Mouse (Mus musculus) neural tube, embryonic 14.5 days (tissue): ENCODE data around the gene Chid1. TPM values are rescaled to one million over a fixed set of nuclear protein-coding genes. Genes with fewer than 3 reads are reported as not detected.

Experiments used
- ATAC-seq: fragments of 200-750 bp; cut with Nextera tagmentation; 2 replicates; pipeline ENCODE4 v1.8.0; 2017; ENCODE audit warnings: low read depth, mild to moderate bottlenecking, moderate TSS enrichment, moderate library complexity
- H3K27ac ChIP-seq: fragments of 300-500 bp; sonication (generic); 2 replicates; pipeline ENCODE4 v1.5.1; 2014; ENCODE audit warnings: low read depth, mild to moderate bottlenecking, control low read depth, low read length, moderate library complexity, mixed read lengths
- H3K27me3 ChIP-seq: fragments of 300-500 bp; sonication (generic); 2 replicates; pipeline ENCODE4 v1.6.1; 2014; ENCODE audit warnings: low read length; ENCODE audit not compliant: control insufficient read depth, insufficient read depth
- H3K36me3 ChIP-seq: fragments of 300-500 bp; sonication (generic); 2 replicates; pipeline ENCODE4 v1.6.1; 2014; ENCODE audit warnings: low read length, mixed read lengths; ENCODE audit not compliant: control insufficient read depth, insufficient read depth
- H3K4me1 ChIP-seq: fragments of 300-500 bp; sonication (generic); 2 replicates; pipeline ENCODE4 v1.6.1; 2014; ENCODE audit warnings: low read length; ENCODE audit not compliant: control insufficient read depth, insufficient read depth
- H3K4me2 ChIP-seq: fragments of 300-500 bp; sonication (generic); 2 replicates; pipeline ENCODE4 v1.6.1; 2014; ENCODE audit warnings: mild to moderate bottlenecking, low read depth, low read length, control low read depth
- H3K4me3 ChIP-seq: fragments of 300-500 bp; sonication (generic); 2 replicates; pipeline ENCODE4 v1.5.1; 2014; ENCODE audit warnings: low read depth, low read length, control low read depth, mixed read lengths
- H3K9ac ChIP-seq: fragments of 300-500 bp; sonication (generic); replicated peaks from 2 replicates; pipeline ENCODE4 v1.6.1; 2014; ENCODE audit warnings: low read depth, mild to moderate bottlenecking, control low read depth, low read length, mixed read lengths
- H3K9me3 ChIP-seq: fragments of 300-500 bp; sonication (generic); 2 replicates; pipeline ENCODE4 v1.6.1; 2016; ENCODE audit warnings: low read length; ENCODE audit not compliant: control insufficient read depth
- WGBS: fragments of 180-500 bp; shearing (Covaris S2); extraction: QIAGEN DNeasy Blood & Tissue Kit; methylation state at CpG from one replicate; pipeline ENCODE4 v1.1.7; 2014; 5-methylcytosine and 5-hydroxymethylcytosine counted together
- polyA plus RNA-seq: library from polyadenylated mRNA; unstranded; fragments of >200 nt; fragmentation: Nextera tagmentation; extraction: Ambion mirVana; gene quantifications from 2 replicates; pipeline ENCODE4 v1.2.1, GENCODE M21; 2014

Gene Chid1
- polyA plus RNA-seq, 1 experiment from 2014 or later, result 52.4 TPM

DNA sequence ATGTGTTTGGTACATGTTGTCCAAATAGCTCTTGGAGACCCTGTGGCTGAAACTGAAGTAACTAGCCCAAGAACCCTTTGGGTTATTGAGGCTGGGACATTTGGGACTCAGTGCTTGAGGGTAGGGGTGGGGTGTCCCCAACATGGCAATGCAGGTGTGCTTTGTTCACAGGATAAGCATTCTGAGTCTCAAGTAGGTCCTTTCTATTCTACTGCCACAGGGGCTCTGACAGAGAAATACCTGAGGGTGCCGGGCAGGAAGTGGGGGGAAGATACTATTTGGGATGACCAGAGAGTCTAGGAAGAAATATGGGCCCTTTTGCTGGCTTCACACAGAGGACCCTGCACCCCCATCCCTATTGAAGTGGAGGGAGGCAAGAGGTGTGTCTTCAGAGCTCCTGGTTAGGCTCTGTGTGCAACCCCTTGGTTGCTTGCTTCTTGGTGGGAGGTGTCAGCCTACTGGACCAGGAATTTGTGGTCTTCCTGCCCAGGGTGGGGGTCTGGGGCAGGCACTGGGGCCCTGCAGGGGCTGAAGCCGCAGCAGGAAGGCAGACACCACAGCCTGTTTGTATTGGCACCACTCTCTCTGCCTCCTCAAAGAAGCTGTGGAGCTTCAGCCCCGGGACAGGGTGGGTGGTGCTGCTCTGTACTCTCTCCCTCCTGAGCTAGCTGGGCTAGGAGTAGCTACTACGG, 61.9 kb downstream of the Chid1 start:
- ATAC-seq, result no peak
- H3K9me3 ChIP-seq, result no peaks in the 10 kb centered on the region
- H3K9ac ChIP-seq, result no peak overlapping the region
- H3K36me3 ChIP-seq, result no peaks in the 10 kb centered on the region
- WGBS, result 77% methylated on average over 4 of the region's 4 CpGs
- no peak overlapping the region for H3K4me3 ChIP-seq
- H3K27me3 ChIP-seq, result peaks cover 4% of the 10 kb centered on the region; the same call in 1 of the 2 replicates
- H3K4me1 ChIP-seq, result peaks cover 32% of the 10 kb centered on the region
- no peak overlapping the region for H3K4me2 ChIP-seq
- H3K27ac ChIP-seq, result no peak overlapping the region

DNA sequence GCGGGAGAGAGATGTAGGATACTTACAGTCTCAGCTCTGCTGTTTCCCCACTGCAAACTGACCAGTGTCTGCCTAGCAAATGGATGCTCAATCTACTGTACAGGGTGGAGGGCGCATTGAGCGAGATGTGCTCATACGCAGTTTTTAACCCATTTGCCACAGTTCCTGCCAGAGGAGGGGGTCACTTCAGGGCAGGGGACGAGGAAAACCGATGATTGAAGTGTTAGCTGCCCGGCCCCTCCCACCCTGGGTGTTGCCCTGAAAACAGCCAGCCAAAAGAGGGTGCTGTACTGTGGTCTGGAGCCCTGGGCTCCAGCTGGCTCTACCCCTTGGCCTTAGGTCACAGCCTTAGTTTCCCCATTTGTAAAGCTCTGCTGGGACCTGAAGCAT, 62.7 kb downstream of the Chid1 start:
- no peaks in the 10 kb centered on the region; the same call in 1 of the 2 replicates for H3K36me3 ChIP-seq
- H3K4me1 ChIP-seq, result peaks cover 27% of the 10 kb centered on the region
- H3K4me3 ChIP-seq, result no peak overlapping the region
- no peaks in the 10 kb centered on the region for H3K27me3 ChIP-seq
- no peaks in the 10 kb centered on the region for H3K9me3 ChIP-seq
- H3K4me2 ChIP-seq, result no peak overlapping the region; the same call in 1 of the 2 replicates
- no peak overlapping the region for H3K9ac ChIP-seq
- 18% methylated on average over 7 of the region's 7 CpGs for WGBS
- no peak for ATAC-seq
- peak overlapping the region; percentile 23; the same call in 1 of the 2 replicates for H3K27ac ChIP-seq

DNA sequence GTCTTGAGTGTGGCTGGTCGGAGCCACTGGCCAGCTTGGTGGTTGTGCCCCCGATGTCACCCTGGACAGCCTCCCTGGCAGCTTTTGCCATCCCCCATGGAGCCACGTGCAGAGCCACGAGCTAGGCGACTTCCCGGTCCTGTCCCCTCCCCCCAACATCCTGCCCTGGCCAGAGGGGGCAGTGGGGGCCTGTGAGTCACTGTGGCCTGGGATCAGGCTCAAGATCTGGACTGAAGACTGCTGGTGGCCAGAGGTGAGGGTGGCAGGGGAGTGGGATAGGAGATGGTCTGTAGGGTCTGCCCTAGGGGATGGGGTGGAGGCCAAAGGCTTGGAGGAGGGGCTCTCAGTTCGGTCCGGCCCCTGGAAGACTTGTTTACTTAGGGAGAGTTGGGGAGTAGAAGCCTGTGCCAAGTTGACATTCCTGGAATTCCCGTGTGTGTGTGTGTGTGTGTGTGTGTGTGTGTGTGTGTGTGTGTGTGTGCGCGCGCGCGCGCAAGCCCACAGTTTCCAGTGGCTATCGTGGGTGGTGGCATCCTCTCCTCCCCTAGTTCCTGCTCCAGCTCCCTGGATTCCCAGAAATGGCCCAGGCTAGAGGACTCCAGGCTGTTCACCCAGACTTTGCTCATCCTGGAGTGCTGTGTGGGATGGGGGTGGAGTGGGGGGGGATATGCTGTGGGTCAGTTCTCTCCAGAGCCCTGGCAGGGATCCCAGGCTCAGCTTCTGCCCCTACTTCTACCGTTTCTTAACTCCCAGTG, 63.3 kb downstream of the Chid1 start:
- peaks cover 23% of the 10 kb centered on the region for H3K4me1 ChIP-seq
- ATAC-seq, result no peak; the same call in 1 of the 2 replicates
- no peak overlapping the region for H3K9ac ChIP-seq

DNA sequence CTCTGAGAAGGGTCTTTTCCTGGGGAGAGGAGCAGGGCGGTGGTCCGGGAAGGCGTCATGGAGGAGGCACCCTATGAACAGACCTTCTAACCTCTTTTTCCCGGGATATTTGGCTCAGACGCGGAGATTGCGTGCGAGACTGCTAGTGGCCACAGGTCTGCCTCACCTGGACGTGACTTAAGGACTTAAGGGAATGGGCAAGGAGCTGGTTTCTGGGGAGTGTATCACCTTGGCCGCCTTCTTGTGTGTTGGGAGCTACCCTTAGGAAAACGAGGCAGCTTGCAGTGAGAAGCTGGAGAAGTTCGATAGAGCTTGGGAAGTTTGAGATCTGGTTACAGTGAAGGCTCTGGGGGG, 63.9 kb downstream of the Chid1 start:
- peak overlapping the region; percentile 68 for H3K4me3 ChIP-seq
- H3K27ac ChIP-seq, result no peak overlapping the region
- peak overlapping the region; percentile 88 for H3K4me2 ChIP-seq
- peaks cover 8% of the 10 kb centered on the region for H3K36me3 ChIP-seq
- no peaks in the 10 kb centered on the region for H3K27me3 ChIP-seq
- ATAC-seq, result no peak; the same call in 1 of the 2 replicates
- H3K9me3 ChIP-seq, result no peaks in the 10 kb centered on the region
- H3K4me1 ChIP-seq, result peaks cover 19% of the 10 kb centered on the region
- WGBS, result 4% methylated on average over 11 of the region's 12 CpGs
- peak overlapping the region; percentile 84; the same call in 1 of the 2 replicates for H3K9ac ChIP-seq

More for the DNA sequence above, 63.3 kb downstream of the Chid1 start:
- Histone ChIP-seq H3K9me3 (no peaks in the 10 kb centered on the region), H3K4me3 (peak overlapping the region; percentile 68; the same call in 1 of the 2 replicates), H3K36me3 (peaks cover 1% of the 10 kb centered on the region; the same call in 1 of the 2 replicates), H3K27me3 (no peaks in the 10 kb centered on the region), H3K27ac (peak overlapping the region; percentile 23; the same call in 1 of the 2 replicates), H3K4me2 (peak overlapping the region; percentile 88)
- WGBS, result 6% methylated on average over 16 of the region's 17 CpGs

DNA sequence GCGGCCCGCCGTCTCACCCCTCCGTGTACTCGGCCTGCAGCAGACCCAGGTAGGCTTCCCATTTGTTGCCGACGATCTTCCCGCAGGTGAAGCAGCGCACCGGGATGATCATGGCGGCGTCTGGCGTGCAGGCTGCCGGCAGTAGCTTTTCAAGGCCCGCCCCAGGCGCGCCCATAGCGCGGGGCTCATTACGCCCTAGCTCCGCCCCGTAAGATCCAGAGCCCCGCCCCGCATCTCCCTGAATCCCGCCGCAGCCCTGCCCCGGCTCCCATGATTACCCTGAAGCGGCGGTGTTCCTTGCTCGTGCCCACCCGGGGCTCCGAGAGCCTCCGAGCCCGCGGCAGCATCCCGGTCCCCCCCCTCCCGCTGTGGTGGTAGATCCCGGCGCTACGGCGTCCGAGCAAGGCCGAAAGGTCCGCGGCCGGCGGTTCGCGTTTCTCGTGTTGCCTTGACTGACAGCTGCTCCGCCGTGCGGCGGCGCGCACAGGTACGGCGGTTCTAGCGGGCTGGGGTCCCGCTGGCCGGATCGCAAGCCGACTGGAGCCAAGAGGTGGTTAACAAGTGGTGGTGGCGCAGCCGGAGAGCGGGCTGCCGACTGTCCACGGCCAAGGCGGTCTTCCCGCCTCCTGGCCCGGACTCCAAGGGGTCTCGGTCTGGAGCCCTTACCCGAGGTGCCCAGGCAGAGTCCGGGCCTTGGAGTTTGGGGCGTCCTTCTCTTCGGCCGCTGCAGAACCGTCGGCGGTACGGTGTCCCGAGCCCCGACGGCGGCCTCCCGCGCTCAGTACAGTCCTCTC, 64.4 kb downstream of the Chid1 start, which contains the start of the genes Polr2l and Tspan4:
Polr2l (minus strand) TSS at position 122 of the 794 bp plus-strand sequence.
Tspan4 (plus strand) TSS at position 230 of the 794 bp plus-strand sequence.
- H3K27ac ChIP-seq, result peak within 1 kb of the TSS; percentile 85
- no peaks in the 10 kb centered on the region for H3K9me3 ChIP-seq
- WGBS, result under 1% methylated on average over 86 of the region's 87 CpGs
- H3K9ac ChIP-seq, result peak within 1 kb of the TSS; percentile 84
- H3K36me3 ChIP-seq, result peaks cover 12% of the 10 kb centered on the region
- ATAC-seq, result peak; percentile 80
- peaks cover 19% of the 10 kb centered on the region for H3K4me1 ChIP-seq
- no peaks in the 10 kb centered on the region for H3K27me3 ChIP-seq
- peak within 1 kb of the TSS; percentile 68 for H3K4me3 ChIP-seq
- peak within 1 kb of the TSS; percentile 88 for H3K4me2 ChIP-seq

DNA sequence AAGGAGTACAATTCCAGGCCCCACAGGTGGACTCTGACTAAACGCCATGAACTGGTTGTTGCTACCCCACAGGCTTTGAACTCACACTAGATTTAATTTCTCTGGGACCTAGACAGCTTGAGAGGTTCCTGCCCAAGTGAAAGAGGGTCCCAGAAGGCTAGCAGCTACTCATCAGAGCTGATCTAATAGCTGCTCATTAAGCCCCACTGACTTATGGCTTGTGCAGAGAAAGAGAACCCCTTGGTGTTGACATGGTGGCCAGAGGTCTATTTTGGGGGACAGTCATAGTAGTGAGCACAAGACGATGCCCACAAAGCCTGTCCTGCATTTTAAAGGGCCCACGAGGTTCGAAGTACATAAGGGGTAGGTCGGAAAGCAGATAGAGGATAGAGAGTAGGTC, 65.5 kb downstream of the Chid1 start:
- WGBS, result 8% methylated on average over 5 of the region's 5 CpGs
- ATAC-seq, result no peak
- no peaks in the 10 kb centered on the region for H3K27me3 ChIP-seq
- no peaks in the 10 kb centered on the region for H3K9me3 ChIP-seq
- no peak overlapping the region for H3K27ac ChIP-seq
- peaks cover 17% of the 10 kb centered on the region for H3K36me3 ChIP-seq
- peak overlapping the region; percentile 68 for H3K4me3 ChIP-seq
- H3K4me2 ChIP-seq, result peak overlapping the region; percentile 88
- H3K4me1 ChIP-seq, result peaks cover 27% of the 10 kb centered on the region
- H3K9ac ChIP-seq, result peak overlapping the region; percentile 84

DNA sequence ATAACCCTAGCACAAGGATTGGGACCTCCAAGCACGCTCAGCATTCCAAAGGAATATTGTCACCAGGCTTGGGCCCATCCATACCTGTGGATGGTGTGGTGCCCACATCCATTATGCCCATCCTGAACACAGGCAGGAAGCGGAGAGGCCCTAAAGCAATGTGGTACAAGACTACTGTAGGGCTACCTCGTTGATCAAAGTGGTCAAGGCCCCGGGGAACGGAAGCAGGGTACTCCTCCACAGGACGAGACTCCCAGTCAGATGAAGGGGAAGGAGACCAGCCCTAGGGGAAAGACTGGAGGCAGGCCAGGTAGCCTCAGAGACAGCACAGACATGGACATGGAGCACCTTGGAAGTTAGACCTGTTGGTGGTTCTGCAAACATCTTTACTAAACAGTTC, 66.9 kb downstream of the Chid1 start:
- H3K4me2 ChIP-seq, result no peak overlapping the region
- H3K27ac ChIP-seq, result no peak overlapping the region
- H3K4me3 ChIP-seq, result no peak overlapping the region
- no peak overlapping the region for H3K9ac ChIP-seq
- H3K27me3 ChIP-seq, result no peaks in the 10 kb centered on the region
- H3K4me1 ChIP-seq, result peaks cover 33% of the 10 kb centered on the region
- ATAC-seq, result no peak
- H3K9me3 ChIP-seq, result no peaks in the 10 kb centered on the region
- WGBS, result 95% methylated on average over 6 of the region's 6 CpGs
- H3K36me3 ChIP-seq, result peaks cover 17% of the 10 kb centered on the region

DNA sequence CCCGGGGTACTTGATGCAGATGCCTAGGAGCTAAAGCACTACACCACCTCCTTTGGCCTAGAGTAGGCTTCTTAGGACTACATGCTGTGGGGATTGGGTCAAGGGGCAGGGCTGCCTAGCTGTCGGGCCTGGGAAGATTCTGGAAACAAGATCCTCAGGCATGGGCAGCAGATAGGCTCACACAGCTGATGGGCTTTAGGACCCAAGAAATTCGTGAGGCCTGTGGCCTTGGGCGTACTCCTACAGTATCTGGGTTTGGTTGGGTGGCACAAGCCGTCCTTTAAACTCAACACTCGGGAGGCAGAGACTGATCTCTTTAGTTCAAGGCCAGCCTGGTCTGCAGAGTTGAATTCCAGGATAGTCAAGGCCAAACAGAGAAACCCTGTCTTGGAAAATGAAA, 67.4 kb downstream of the Chid1 start:
- H3K4me3 ChIP-seq, result no peak overlapping the region
- H3K4me2 ChIP-seq, result no peak overlapping the region
- no peaks in the 10 kb centered on the region for H3K9me3 ChIP-seq
- no peak overlapping the region for H3K27ac ChIP-seq
- H3K36me3 ChIP-seq, result peaks cover 17% of the 10 kb centered on the region
- no peak for ATAC-seq
- no peaks in the 10 kb centered on the region for H3K27me3 ChIP-seq
- H3K9ac ChIP-seq, result no peak overlapping the region
- 87% methylated on average over 6 of the region's 6 CpGs for WGBS
- peaks cover 33% of the 10 kb centered on the region for H3K4me1 ChIP-seq
